In genomic region chr2:5063299-5064205, GRCm38 (mm10) we compare ENCODE assay signal across 8 mouse cellular contexts. TPM values are rescaled to one million over a fixed set of nuclear protein-coding genes. Genes with fewer than 3 reads are reported as not detected.
DNase-seq lines count a peak whose midpoint lies in the region; ATAC-seq and TF ChIP-seq lines count a peak whose summit lies in the region.

TSS of gene Optn (minus strand) at chr2:5064051.

- H3K4me2 ChIP-seq in forebrain, embryonic 11.5 days (ENCODE audit: low read depth, low read length, severe bottlenecking) = peak within 1 kb of the TSS; percentile 81
- peak within 1 kb of the TSS; percentile 92 for H3K4me2 ChIP-seq in heart, embryonic 16.5 days (ENCODE audit: low read depth, low read length)
- H3K4me2 ChIP-seq in liver, embryonic 14.5 days (ENCODE audit: low read depth) = peak within 1 kb of the TSS; percentile 86
- H3K4me2 ChIP-seq in stomach, embryonic 15.5 days = peak within 1 kb of the TSS; percentile 79

- WGBS in forebrain, embryonic 11.5 days = 2% methylated on average over 63 of the region's 63 CpGs
- 1% methylated on average over 62 of the region's 63 CpGs for WGBS in heart, embryonic 16.5 days
- WGBS in liver, embryonic 14.5 days (ENCODE audit: insufficient replicate concordance) = 2% methylated on average over 63 of the region's 63 CpGs
- WGBS in stomach, embryonic 15.5 days = 3% methylated on average over 63 of the region's 63 CpGs

- peak; percentile 69 for DNase-seq in CD4-positive, CD25-positive, alpha-beta regulatory T cell, adult 2 months (ENCODE audit: low read depth, low spot score)
- DNase-seq in c-Kit-positive CD71-positive TER-119-negative erythroid progenitor cells, embryonic 14.5 days (ENCODE audit: low read depth) = peak; percentile 77
- DNase-seq in forebrain, embryonic 11.5 days (ENCODE audit: low spot score) = peak; percentile 92
- peak; percentile 85 to 94 for DNase-seq in kidney, postnatal 36 days
- peak; percentile 69 to 74 (median 74) for DNase-seq in liver, embryonic 14.5 days (ENCODE audit: low read depth in 3 of 3, low spot score in 3 of 3)
- peak; percentile 90 for DNase-seq in neural tube, embryonic 10.5 days (ENCODE audit: extremely low spot score, low spot score)

- no peak for TF ChIP-seq EP300 in liver, embryonic 14.5 days (IDR thresholded peaks at IDR 0.05; ENCODE audit: low read depth)

- H3K36me3 ChIP-seq in forebrain, embryonic 11.5 days (ENCODE audit: control insufficient read depth, insufficient read depth, low read length) = no peaks in the 10 kb centered on the region
- no peaks in the 10 kb centered on the region for H3K36me3 ChIP-seq in heart, embryonic 16.5 days (ENCODE audit: control insufficient read depth, insufficient read depth)
- H3K36me3 ChIP-seq in liver, embryonic 14.5 days (replicated peaks; ENCODE audit: control insufficient read depth, insufficient read depth, low read depth) = no peaks in the 10 kb centered on the region; the same call in 1 of the 2 replicates
- H3K36me3 ChIP-seq in stomach, embryonic 15.5 days = no peaks in the 10 kb centered on the region

- no peak within 1 kb of the TSS for H3K27ac ChIP-seq in forebrain, embryonic 11.5 days (ENCODE audit: low read depth, low read length)
- peak within 1 kb of the TSS; percentile 67 for H3K27ac ChIP-seq in heart, embryonic 16.5 days (ENCODE audit: low read length)
- peak within 1 kb of the TSS; percentile 32 for H3K27ac ChIP-seq in liver, embryonic 14.5 days
- no peak within 1 kb of the TSS for H3K27ac ChIP-seq in stomach, embryonic 15.5 days

- no peaks in the 10 kb centered on the region for H3K4me1 ChIP-seq in forebrain, embryonic 11.5 days (replicated peaks; ENCODE audit: control insufficient read depth, insufficient read depth, low read length)
- H3K4me1 ChIP-seq in heart, embryonic 16.5 days (ENCODE audit: control insufficient read depth, insufficient read depth, low read length) = peaks cover 8% of the 10 kb centered on the region
- H3K4me1 ChIP-seq in liver, embryonic 14.5 days (replicated peaks; ENCODE audit: control insufficient read depth in 2 of 2, insufficient read depth in 2 of 2, low read length in 1 of 2) = peaks cover 17 to 28% of the 10 kb centered on the region in 2 experiments
- no peaks in the 10 kb centered on the region for H3K4me1 ChIP-seq in stomach, embryonic 15.5 days

- peak within 1 kb of the TSS; percentile 47 for H3K4me3 ChIP-seq in forebrain, embryonic 11.5 days (ENCODE audit: low read depth, low read length)
- peak within 1 kb of the TSS; percentile 83 for H3K4me3 ChIP-seq in heart, embryonic 16.5 days (ENCODE audit: low read length)
- H3K4me3 ChIP-seq in liver, embryonic 14.5 days (ENCODE audit: insufficient read depth in 1 of 2, low read depth in 2 of 2, low read length in 2 of 2) = peak within 1 kb of the TSS; percentile 76
- H3K4me3 ChIP-seq in stomach, embryonic 15.5 days (replicated peaks) = peak within 1 kb of the TSS; percentile 62

- TF ChIP-seq CTCF in liver, embryonic 14.5 days (IDR thresholded peaks at IDR 0.05; ENCODE audit: low read depth) = 0 out of 2 replicates have a peak, but pooled peaks have one; percentile 8

- H3K9me3 ChIP-seq in forebrain, embryonic 11.5 days (ENCODE audit: control insufficient read depth, low read length) = no peaks in the 10 kb centered on the region
- H3K9me3 ChIP-seq in heart, embryonic 16.5 days (replicated peaks; ENCODE audit: control insufficient read depth, low read length) = no peaks in the 10 kb centered on the region
- H3K9me3 ChIP-seq in liver, embryonic 14.5 days (ENCODE audit: control insufficient read depth, low read length) = no peaks in the 10 kb centered on the region
- no peaks in the 10 kb centered on the region for H3K9me3 ChIP-seq in stomach, embryonic 15.5 days

- H3K9ac ChIP-seq in forebrain, embryonic 11.5 days (ENCODE audit: low read length) = peak within 1 kb of the TSS; percentile 49
- peak within 1 kb of the TSS; percentile 80 for H3K9ac ChIP-seq in heart, embryonic 16.5 days (ENCODE audit: low read length)
- peak within 1 kb of the TSS; percentile 84 for H3K9ac ChIP-seq in liver, embryonic 14.5 days (replicated peaks)
- H3K9ac ChIP-seq in stomach, embryonic 15.5 days = peak within 1 kb of the TSS; percentile 24; the same call in 1 of the 2 replicates

- ATAC-seq in forebrain, embryonic 11.5 days (replicated peaks; ENCODE audit: low FRiP score) = peak; percentile 96
- peak; percentile 96 for ATAC-seq in heart, embryonic 16.5 days (replicated peaks; ENCODE audit: extremely low read depth, insufficient read depth, low FRiP score)
- ATAC-seq in liver, embryonic 14.5 days (ENCODE audit: insufficient read depth) = peak; percentile 85
- ATAC-seq in stomach, embryonic 15.5 days (ENCODE audit: insufficient read depth, low FRiP score, low read depth) = peak; percentile 89

- peaks cover 11% of the 10 kb centered on the region for H3K27me3 ChIP-seq in forebrain, embryonic 11.5 days (ENCODE audit: control insufficient read depth, insufficient read depth, low read length)
- no peaks in the 10 kb centered on the region; the same call in 1 of the 2 replicates for H3K27me3 ChIP-seq in heart, embryonic 16.5 days (ENCODE audit: control insufficient read depth, insufficient read depth, low read length)
- no peaks in the 10 kb centered on the region for H3K27me3 ChIP-seq in liver, embryonic 14.5 days (ENCODE audit: control insufficient read depth, insufficient read depth, low read length)
- H3K27me3 ChIP-seq in stomach, embryonic 15.5 days (replicated peaks) = no peaks in the 10 kb centered on the region

RNA-seq across cellular contexts. Expression of gene Optn, which starts in this region (rescaled TPM):
- polyA plus RNA-seq in forebrain, embryonic 11.5 days (2014; fragmentation: Nextera tagmentation; extraction: Ambion mirVana) = 3.0 and 3.6 TPM in 2 replicates
- polyA plus RNA-seq in heart, embryonic 16.5 days (2015; fragmentation: Nextera tagmentation; extraction: Ambion mirVana) = 17.9 TPM in 2 replicates
- polyA plus RNA-seq in liver, embryonic 14.5 days (2012; rRNA removed) = 3.5 and 6.4 TPM in 2 replicates
- 15.3 and 15.6 TPM in 2 replicates for polyA plus RNA-seq in liver, embryonic 14.5 days (2014; fragmentation: Nextera tagmentation; extraction: Ambion mirVana)
- 11.2 and 12.4 TPM in 2 replicates for polyA plus RNA-seq in stomach, embryonic 15.5 days (2015; fragmentation: Nextera tagmentation; extraction: Ambion mirVana)

Comparison
In these comparisons a context has a peak if more than half of its experiments do, and no peak if none do; other contexts are left out.
1. H3K27ac ChIP-seq: peak in heart, embryonic 16.5 days (single experiment) and liver, embryonic 14.5 days (single experiment); none in forebrain, embryonic 11.5 days (single experiment) and stomach, embryonic 15.5 days (single experiment).
2. H3K9ac ChIP-seq: peak in every context shown above with its lines; median percentile 84 in liver, embryonic 14.5 days; 80 in heart, embryonic 16.5 days; 49 in forebrain, embryonic 11.5 days; 24 in stomach, embryonic 15.5 days.
3. Peak in every context shown above with its lines, with median percentiles within 50 percentile points of each other: DNase-seq, ATAC-seq, H3K4me2 ChIP-seq and H3K4me3 ChIP-seq.